Mouse (Mus musculus): Measurements from ENCODE around the gene Colq.

Gene Colq

GRCm38 (mm10) chr14:31525040-31525810, 65.9 kb downstream of the Colq start:
- DNase-seq: no peak

- DNase-seq: peak; percentile 18 to 29
These were observed 69.8 kb downstream of the Colq start for GRCm38 (mm10) chr14:31521318-31521717.

DNA sequence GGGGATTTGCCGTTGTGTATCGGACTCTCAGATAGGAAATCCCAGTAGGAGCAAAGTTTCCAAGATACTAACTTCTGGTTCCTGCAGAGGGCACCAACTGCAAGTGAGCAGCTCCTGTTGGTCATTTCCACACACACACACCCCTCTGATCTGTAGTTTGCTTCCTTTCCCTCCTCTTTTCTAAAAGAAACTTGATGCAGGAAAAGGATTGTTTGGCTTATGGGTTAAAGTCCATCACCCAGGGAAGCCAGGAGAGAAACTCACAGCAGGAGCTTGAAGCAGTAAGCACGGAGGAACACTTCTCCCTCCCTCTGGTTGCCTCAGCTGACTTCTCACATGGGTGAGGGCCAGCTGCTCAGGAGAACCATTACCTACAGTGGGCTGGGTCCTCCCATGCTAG, 72.0 kb downstream of the Colq start:
- DNase-seq: no peak

DNA sequence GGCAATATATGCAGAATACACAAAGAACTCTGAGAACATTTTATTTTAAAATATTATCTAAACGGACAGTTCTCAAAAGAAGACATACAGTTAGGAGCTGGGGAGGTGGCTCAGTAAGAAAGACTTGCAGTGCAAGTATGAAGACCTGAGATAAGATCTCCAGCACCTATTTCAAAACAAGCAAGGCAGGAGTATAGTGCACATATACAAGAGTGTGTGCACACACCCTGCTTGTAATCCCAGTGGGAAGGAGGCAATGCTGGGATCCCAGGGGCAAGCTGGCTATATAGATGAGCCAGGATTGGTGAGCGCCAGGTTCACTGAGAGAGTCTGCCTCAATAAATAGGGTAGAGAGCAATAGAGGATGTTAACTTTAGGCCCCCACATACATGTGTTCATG, 75.2 kb downstream of the Colq start:
- DNase-seq: no peak

GRCm38 (mm10) chr14:31510322-31510721, 80.8 kb downstream of the Colq start:
- DNase-seq: no peak

DNA sequence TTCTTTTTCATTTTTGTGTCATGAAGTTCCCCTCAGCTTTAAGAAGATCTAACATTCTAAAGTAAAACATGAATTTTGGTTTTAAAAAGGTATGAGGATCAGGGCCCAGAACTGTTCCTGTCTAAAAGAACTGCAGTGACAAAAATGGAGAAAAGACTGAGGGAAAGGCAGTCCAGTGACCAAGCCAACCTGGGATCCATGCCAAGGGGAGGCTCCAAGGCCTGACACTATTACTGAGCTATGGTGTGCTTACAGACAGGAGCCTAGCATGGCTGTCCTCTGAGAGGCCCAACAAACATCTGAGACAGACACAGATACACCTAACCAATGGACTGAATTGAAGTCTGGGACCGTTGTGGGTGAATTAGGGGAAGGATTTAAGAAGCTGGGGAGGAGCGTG, 81.2 kb downstream of the Colq start:
- DNase-seq: peak; percentile 31 to 36

DNA sequence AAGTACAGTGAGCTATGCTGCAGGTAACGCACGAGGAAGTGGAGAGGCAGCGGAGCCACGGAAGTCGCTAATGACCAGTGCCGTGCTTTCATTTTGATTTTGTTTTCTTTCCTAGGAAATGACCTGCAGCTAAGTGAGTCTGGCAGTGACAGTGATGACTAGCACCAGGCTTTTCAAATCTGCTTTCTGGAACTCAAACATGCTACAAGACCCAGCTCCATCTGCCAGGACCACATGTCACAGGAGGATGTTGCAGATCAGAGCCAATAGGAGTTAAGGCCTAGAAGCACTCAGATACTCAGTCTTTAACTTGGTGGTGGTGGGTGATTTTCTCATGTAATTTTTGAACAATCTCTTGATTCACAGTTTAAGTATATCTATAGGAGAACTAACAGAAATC, 84.7 kb downstream of the Colq start:
- peak; percentile 65 to 77 for DNase-seq

- no peak for DNase-seq
These were observed 87.7 kb downstream of the Colq start for GRCm38 (mm10) chr14:31503406-31503805.

- DNase-seq: no peak
These were observed 91.6 kb downstream of the Colq start for GRCm38 (mm10) chr14:31499526-31499925.

DNA sequence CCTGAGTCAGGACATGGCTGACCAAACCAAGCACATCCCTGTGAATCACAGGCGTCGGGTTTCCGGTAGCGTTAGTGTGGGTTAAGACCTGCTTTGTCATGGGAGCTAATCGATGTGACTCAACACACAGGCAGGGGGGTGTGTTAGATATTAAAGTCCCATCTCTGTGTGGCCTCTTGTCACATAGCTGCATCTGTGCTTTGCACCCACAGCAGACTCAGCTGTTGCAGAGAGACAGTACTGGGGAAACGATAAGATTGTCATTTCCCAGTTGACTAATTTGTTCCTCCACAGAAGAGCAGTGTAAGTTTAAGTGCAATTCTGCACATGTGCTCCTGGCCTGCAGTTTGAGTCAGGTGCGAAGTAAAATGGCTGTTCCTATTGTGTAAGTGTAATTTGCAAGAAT, 94.9 kb downstream of the Colq start:
- no peak for DNase-seq

- DNase-seq: no peak
These were observed 95.6 kb downstream of the Colq start for GRCm38 (mm10) chr14:31495538-31495937.

- DNase-seq: peak; percentile 91 to 93
These were observed 96.1 kb downstream of the Colq start, which contains the start of gene Mettl6 for GRCm38 (mm10) chr14:31494975-31495455. Gene Mettl6, minus strand, starts transcription at chr14:31495040.

- peak in 1 of 2 experiments; percentile 27 for DNase-seq
These were observed 96.7 kb downstream of the Colq start, which contains the start of gene Eaf1 for GRCm38 (mm10) chr14:31494349-31494974. Gene Eaf1, plus strand, starts transcription at chr14:31494399.

DNA sequence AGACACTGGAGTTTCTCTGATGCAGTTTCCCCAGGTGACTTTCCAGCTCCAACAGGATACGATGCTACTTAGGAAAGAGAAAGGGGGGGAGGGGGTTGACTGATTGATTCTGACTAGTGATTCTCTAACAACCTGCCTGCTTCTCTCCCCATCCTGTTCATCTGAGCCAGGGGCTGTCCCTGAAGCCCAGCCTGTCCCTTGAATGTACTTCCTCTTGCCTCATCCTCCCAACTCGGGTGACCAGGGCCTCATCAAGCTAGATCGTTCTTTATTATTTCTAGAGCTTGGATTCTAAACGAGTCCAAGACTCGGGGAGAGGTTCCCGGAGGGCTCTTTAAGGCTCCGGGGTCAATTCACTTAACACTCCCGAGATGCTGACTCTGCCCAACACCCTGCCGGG, 97.2 kb downstream of the Colq start:
- no peak for DNase-seq

- no peak for DNase-seq
These were observed 103.1 kb downstream of the Colq start for GRCm38 (mm10) chr14:31488055-31488454.

GRCm38 (mm10) chr14:31486465-31486864, 104.7 kb downstream of the Colq start:
- DNase-seq: no peak

DNA sequence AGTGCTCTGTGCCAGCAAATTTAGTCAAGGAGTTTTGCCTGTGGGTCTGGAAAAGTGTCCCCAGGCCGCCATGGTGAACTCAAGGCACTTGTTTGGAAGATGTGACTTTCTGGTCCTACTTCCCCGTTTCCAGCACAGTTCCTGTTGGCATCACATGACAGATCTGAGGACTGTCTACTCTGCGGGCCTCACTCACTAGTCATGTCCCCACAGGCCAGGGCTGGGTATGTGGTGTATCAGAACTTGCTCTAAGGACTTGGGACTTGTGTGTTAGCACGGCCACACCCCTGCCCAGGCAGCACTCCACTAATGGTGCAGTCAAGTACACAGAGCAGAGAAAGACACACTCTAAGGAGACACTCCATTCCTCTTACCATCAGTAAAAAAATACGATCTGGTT, 108.7 kb downstream of the Colq start:
- no peak for DNase-seq

- DNase-seq: no peak
These were observed 117.8 kb downstream of the Colq start for GRCm38 (mm10) chr14:31473297-31473696.
